Mouse (Mus musculus) left cerebral cortex, postnatal 4 days (tissue): ENCODE measurements at regions not wholly inside any gene's neighbourhood (a gene's known extent, or its start where the extent isn't known, plus 50 kb on each side); places are given as distances from the start of the nearest gene placed in this dataset.

Source experiments
- DNase-seq: peaks from one replicate; pipeline ENCODE4 v3.0.0-alpha.2; 2022
- intact Hi-C: fragments of 180-260 bp; cut with DNase I; formaldehyde crosslinking; loops from one replicate; pipeline ENCODE4 v1.15.1; 2025

DNA sequence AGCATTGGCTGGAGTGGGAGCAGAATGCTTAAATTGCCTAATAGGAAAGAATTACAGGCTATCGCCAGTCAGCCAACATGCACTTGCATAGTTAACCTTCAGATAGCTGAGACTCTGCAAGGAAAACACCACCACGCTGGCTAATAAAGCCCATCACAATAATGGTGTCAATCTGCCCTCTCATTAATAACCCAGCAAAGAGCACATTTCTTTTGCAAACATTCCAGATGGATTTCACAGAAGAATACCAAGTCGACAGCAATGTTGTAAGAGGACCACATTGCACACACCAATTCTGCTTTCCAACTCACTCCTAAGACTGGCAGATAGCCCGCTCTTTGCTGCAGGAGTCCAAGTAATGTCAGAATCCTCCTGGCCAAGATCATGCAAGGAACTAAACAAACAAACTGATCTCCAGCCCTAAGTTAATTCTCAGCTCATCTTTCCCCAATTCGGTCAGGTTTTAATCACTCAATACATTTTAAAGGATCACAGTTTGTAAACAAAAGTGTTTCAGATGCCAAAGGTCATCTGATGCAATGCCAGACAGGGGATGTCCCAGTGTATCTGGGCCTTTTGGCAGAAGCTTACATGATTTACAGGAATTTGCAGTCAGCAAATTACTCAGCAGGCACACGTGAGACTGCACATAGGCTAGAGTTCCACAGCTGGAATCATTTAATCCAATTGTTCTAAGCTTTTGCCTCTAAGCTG is 198.4 kb downstream of the Klf6 start:
- peak; percentile 14 for DNase-seq
- intact Hi-C loops: no loop called here

DNA sequence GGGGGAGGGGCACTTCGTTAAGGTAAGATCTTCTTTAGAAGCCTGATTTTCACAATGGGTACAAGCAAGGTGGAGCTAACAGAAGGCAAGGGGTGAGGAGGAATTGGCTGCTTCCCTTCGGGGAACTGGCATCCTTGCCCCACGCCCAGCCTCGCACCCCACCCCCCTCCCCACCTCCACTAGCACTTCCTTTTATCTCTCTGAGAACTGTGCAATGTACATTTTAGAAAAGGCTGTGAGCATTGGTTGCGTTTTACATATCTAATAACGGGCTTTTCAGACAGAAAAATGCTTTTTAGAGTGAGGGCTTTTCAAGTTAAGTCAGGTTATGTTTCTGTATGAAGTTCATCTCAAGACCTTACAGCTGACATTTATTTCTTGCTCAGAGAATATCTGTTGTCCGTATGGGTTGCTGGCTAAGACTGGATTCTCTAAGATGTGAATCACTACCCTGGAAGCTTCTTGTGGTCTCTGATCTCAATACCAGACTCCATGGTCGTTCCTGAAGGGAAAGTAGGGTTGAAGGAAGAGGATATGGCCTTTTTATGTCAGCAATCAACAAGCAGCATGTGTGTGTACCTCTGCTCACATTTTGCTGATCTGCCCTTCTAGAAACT is 199.1 kb downstream of the Klf6 start:
- DNase-seq: no peak
- intact Hi-C loops: no loop called here

DNA sequence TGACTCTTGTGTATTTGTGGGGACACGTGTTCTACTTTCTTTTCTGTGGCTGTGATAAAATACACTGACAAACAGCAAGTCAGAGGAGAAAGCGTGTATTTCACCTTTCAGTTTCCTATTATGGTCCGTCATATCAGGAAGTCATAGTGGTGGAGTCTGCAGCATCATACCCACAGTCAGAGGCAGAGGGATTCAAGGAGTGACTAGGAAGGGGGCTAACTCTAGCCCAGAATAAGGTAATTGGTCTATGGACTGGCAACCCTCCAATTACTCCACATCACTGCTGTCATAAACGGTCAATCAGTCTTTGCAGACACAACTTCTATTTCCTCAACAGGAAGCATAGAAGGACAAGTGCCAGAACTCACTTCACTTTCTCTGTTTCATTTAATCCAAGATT is 201.0 kb downstream of the Klf6 start:
- intact Hi-C loops: no loop called here
- DNase-seq: no peak

DNA sequence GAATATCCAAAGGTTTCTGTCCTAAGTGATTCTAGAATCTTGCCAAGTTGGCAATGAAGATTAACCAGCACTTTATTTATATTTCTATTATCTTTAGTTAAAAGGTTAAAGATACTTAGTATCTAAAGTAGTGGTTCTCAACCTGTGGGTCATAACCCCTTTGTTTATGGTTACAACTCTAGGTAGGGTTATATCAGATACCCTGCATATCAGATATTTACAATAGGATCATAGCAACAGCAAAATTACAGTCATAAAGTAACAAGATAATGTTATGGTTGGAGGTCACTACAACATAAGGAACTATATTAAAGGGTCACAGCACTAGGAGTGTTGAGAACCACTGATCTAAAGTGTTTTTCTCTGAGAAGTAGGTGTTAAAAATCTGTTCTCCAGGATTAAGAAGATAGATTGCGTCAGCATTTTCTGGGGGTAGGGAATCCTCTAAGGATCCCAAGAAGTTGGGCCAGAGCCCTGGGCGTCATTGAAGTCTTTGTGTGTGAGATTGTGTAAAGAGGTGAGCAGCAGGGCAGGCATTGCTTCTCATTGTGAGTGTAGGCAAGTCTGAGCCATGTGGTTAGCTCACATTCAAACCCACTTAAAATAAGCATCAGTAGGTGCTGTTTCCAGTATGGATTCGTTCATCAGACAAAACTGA is 201.6 kb downstream of the Klf6 start:
- no peak for DNase-seq
- intact Hi-C loops: no loop called here

DNA sequence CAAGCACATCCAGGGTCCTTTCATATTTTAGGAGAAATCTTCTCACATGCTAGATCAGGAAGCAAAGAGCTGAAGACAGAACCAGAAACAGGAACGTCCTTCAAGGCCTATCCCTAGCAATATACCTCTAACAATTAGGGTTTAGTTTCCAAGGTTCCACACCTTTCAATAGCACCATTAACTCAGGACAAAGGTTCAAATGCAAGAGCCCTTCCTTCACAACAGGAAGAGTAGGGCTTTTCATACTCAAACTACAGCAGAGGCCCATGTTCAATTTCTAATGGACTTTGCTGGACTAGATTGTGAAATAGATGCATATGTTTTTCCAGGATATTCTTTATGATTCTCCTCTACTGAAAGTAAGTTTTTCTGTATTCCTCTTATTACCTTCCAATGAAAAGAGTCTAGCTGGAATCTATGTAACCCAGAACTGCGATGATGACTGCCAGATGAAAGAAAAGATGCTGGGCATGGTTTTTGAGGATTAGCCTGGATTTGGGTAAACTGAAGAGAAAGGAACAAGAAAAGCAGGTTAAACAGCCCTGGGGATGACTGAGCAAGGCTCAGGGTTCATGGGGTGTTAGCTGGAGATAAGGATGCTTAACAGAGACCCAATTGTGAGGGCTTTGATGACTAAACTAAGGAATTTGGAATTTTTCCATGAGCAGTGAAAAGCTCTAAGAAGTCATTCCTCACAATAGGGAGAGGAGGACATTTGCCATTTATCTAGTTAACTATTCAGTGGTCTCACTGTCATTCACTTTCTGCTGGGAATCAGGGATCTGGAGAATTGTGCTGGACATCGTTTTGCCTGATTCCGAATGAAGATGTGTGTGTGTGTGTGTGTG is 215.9 kb downstream of the Klf6 start:
- no peak for DNase-seq

DNA sequence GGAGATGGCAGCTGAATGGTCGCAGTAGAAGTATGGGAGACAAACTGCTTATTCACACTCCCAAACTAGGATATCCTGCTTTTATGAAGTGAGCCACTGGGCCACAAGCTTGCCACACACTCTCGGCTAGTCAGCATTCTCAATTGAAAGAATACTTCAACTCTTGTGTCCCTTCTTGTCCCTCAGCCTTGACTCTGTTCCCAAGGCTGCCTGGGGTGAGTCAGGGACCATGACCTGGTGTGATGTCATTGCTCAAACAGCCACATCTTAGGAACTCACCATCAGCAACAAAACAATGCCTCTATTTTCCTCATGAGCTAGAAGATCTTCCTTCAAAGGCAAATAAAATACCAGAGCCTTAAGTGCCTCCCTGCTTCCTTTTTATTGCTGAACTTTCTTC is 224.6 kb downstream of the Klf6 start:
- no peak for DNase-seq

More for the DNA sequence above, 215.9 kb downstream of the Klf6 start:
- intact Hi-C loops: no loop called here

DNA sequence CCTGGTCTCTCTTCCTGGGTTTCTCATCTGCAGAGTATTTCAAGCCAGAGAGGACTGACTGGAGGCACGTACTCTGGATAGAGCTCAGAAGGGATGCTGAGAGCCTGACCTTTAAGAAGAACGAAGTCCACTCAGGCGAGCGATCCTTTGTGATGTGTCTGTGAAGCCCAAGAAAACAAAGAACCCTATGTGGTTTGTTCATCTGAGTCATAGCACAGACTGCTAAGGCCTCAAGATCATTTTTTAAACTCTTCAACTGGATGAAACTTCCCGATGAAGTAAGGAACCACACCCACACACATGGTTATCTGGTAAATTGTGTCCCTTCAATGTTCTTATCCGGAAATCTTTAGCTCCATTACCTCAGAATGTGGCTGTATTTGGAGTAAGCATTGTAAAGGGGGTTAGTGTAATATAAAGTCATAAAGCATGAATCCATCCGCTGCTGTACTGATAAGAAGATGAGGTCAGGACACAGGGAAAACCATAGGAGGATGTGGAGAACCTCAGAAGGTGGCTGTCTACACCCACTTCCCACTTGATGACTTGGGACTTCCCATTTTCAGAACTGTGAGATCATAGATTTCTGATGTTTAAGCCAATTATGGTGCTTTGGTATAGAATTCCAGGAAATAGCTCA is 247.9 kb downstream of the Klf6 start:
- intact Hi-C loops: no loop called here
- DNase-seq: no peak

More for the DNA sequence above, 224.6 kb downstream of the Klf6 start:
- intact Hi-C loops: no loop called here

DNA sequence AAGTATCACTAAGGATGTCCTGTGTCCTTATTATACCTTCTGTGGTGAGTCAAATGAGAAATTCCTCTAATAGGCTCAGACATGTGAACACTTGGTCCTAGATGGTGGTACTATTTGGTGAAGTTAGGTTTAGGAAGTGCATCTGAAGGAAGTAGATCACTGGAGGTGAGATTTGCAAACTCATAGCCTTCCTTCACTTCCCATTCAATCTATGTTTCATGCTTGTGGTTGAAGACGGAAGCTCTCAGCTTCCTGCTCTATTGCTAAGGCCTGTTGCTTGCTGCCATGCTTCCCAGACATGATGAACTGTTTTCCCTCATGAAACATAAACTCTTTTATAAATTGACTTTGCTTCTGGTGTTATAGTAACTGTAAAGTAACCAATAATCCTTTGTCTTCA is 258.4 kb downstream of the Klf6 start:
- intact Hi-C loops: no loop called here
- no peak for DNase-seq

DNA sequence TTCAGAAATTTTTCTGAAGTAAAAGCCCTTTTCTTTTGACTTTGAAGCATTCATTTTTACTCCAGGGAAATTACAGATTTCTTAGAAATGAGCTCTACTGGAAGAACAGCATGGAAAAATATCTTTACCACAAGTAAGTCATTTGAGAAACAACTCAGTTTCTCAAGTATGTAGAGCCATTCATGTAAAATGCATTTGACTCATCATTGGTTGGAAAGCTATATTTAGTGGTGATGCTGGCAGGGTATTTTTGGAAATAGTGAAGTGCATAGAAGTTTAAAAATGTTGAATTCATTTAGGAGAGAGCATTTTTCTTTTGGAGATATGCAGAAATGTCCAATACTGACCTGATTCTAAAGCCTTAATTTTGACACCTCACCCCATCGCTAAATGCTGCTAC is 266.0 kb downstream of the Klf6 start:
- intact Hi-C loops: no loop called here
- no peak for DNase-seq

DNA sequence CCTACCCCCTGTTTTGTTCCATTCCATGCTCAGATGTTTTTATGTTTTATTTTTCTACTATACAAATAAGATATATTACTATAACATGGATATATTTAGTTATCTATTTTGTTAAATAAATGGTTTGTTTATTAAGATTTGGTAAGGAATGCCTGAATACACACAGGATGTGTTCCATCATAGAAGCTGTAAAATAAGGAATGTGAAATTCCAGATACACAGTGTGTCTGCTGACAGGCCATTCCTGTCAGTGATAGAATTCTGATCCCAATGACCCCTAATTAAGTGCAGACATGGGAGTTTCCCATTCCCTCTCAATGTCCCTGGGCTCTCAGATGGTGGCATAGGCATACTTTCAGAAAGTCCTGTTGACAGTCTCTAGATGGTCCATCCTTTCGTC is 267.6 kb downstream of the Klf6 start:
- intact Hi-C loops: no loop called here
- DNase-seq: no peak

DNA sequence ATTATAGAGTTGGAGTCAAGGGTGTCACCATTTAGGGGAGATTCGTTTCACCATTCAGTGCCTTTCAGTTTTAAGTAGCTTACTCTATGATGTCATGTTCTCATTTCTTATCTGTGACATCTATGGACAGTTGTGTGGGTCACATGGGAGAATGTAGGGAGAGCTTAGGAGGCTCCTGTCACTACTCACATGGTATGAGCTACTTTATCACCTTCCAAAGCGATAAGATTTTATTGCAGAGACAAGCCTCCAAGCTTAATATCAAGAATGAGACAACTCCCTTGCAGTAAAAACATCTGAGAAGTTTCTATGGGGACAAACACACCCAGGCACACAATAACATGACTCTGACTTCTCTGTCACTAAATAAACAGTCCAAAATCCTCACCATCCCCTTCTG is 270.1 kb downstream of the Klf6 start:
- intact Hi-C loops: no loop called here
- no peak for DNase-seq

DNA sequence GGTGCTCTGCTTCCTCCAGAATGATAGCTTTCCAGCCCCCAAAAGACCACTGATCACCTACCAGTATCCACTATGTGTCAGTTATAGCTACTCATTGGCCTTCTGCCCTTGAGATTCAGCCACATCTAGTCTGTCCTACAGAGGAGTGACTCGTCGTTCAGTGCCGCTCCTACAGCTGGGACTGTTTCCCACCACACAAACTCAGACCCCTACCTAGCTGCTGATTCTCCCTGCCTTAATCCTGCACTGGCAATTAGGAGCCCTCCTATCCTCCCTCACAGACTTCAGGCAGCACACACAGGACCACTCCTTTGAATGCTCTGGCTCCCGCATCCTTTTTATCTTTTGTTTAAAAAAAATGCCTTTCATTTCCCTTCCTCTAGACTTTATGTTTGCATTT is 275.9 kb downstream of the Klf6 start:
- intact Hi-C loops: no loop called here
- DNase-seq: no peak

DNA sequence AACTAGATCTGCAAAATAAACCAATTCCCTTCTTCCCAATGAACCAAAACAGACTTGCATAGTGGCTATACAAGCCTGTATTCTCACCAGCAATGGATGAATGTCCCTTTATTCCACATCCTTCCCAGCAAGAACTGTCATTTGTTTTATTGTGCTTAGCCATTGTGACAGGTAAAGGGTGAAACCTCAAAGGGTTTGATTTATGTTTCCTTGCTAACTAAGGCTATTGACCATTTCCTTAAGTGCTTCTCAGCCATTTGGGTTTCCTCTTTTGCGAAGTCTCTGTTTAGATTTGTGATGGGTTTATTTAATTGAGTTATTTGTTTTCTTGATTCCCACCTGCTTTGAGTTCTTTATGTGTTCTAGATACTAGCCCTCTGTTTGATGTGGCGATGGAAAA is 281.5 kb downstream of the Klf6 start:
- intact Hi-C loops: no loop called here
- DNase-seq: no peak

DNA sequence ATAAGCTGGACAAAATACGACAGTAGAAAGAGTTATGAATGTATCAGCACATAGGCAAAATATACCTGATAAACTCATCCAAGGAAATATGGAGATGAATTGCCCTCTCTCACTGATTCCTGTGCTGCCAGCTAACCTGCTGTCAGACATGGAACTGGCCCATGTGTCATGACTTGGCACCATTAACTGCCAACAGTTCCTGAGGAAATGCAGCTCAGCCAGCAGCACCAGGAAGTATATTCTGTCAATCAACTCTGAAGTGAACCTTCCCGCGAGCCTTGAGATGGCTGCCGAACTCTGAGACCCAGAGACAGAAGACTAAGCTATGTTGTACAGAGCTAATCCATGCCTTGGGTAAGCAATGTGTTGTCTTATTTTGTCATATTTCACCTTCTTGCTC is 292.4 kb downstream of the Klf6 start:
- intact Hi-C loops: no loop called here

DNA sequence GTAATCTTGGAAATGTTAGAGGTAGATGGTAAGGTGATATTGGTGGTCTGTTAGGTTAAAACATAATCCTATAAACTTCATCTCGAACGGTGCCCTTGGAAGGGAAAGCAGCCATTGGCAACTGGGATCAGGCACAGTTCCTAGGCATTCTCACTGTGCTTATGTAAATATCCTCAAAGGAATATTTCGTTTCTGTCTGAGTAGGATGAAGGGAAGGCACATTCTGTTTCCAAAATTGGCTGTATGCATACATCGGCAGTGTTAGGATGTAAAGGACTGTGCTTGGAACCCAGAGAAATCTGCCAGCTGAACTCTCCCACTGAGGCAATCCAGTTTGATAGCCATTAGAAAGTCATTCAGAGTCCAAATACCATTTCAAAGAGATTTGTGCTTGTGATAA is 294.9 kb downstream of the Klf6 start:
- intact Hi-C loops: no loop called here
- DNase-seq: no peak

More for the DNA sequence above, 292.4 kb downstream of the Klf6 start:
- DNase-seq: peak; percentile 54

DNA sequence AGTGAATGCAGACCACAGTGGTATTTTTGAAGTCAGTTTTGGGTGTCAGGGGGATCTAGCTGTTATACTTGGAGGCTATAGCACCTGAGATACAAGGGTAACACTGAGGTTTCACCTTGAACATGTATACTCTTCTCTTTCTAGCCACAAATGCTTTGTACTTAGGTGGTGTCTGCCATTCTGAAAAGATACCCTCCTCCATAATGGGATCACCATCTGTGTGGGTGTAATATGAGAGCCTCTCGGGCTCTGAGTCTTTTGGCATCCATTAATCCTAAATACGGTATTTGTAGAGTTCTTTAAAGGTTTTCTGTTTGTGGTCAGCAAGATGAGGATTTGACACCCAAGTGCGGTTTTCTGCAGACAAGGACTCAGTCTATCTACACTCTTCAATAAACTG is 295.7 kb downstream of the Klf6 start:
- intact Hi-C loops: no loop called here
- no peak for DNase-seq

DNA sequence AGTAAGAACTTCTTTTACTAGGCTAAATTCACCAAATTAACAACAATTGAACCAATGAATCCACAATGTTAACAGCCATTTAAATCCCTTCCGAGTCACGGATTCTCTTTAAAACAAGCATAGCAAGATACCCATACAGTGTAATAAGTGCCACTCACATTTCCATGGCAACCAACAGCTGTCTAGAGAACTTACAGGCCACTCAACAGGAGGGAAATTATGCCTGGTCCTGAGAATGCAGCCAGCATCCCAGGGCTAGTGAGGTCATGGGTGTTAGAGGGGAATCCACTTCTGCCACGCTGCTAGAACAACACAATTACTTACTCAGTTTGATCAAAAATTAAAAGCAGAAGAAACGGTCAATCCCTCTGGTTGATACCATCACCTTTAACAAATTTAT is 296.7 kb downstream of the Klf6 start:
- intact Hi-C loops: no loop called here
- no peak for DNase-seq

DNA sequence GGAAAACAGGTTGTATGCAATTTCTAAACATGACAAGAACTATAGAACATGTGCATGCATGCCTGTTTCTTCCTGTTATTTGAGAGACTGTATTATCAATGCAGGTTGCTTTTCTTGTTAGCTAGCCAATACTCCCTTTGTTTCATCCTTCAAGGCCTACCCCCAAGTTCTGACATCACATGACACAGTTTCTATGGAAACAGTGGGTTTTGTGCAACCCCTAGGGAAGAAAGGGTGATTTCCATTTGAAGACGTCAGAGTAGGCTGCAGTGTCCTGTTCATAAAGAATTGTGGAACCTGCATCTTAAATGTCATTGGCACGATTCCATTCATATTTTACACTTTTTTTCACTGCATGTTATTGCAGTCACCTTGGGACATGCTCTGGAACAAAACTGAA is 298.1 kb downstream of the Klf6 start:
- intact Hi-C loops: no loop called here
- DNase-seq: no peak

DNA sequence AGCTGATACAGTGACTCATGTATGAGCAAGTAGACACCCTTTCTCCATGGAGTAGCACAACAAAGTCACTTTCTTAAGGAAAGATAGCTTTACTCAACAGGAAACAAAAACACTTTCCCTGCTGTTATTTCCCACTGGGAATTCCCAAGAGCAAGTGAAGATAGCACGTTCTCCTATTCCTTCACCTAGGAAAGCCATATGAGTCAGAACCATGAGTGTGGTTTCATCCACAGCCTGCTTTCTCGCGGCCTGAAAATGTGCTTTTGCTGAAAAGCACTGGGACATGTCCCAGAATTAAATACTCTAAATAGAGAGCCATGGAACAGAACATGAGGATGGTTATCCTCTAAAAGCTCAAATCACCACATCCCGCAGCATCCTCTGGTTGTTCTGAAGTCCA is 304.6 kb downstream of the Klf6 start:
- intact Hi-C loops: no loop called here
- DNase-seq: no peak

DNA sequence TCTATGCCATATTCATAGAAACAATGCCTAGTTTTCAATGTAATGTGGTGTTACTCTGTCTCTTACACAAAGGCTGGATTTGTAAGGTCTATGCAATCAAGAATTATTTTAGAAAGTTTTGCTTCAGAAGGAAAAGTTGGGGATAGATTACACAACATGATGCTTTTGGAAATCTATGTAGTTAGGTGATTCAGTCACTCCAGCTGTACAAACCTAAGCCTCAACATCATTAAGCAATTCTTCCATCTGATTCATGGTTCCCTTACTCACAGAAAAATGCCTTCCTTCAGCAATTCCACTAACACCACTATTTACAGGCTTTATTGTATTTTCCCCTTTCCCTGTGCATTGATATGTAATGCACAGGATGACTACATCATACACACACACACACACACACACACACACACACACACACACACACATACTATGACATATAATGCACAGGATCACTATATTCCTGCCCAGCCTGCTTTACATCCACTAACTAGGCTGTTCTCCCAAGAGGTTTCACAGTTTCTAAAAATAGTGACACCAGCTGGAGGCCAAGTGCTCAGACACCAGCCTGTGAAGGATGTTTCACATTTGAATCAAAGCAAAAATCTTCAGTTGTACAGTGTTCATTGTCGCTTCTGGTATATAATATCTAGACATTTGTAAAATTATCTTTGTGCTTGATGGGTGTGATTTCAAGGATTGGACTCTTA is 305.9 kb downstream of the Klf6 start:
- intact Hi-C loops: no loop called here
- no peak for DNase-seq
